Mouse (Mus musculus) WW6 (cell line): ENCODE results near the gene Kctd14.

ENCODE experiments used
- DNase-seq: peaks from one replicate; pipeline ENCODE4 v3.0.0-alpha.2; 2013; ENCODE audit warnings: low read depth, low spot score

Kctd14 gene

GRCm38 (mm10) chr7:97438986-97439385 lies 12.1 kb upstream of the Kctd14 start:
- DNase-seq, result no peak

GRCm38 (mm10) chr7:97446171-97446925 lies 4.8 kb upstream of the Kctd14 start:
- DNase-seq, result no peak

DNA sequence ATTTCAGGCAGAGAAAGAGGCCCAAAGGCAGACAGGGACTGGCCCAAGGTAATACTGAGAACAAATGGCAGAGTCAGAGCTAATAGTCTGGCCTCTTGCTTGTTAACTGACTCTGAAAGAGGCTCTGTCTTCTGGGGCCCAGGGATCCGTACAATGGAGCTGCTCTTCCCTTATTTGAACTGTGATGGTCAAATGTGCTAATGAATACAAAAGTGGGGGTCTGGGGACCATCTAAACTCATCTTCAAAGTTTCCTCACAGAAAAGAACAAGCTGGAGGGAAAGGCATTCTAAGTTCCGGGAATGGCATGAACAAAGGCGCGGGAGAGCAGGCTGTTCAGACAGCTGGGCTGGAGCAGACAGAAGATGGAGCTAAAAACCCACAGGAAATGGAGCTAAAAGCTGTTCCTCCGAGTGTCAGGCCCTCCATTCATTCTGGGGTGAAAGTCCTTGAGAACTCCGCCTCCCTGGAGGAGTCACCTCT lies 4.0 kb upstream of the Kctd14 start:
- DNase-seq, result no peak

- DNase-seq, result no peak
Observed at GRCm38 (mm10) chr7:97452196-97452595, 1.1 kb downstream of the Kctd14 start.

- no peak for DNase-seq
Observed at GRCm38 (mm10) chr7:97453141-97453921, 2.2 kb downstream of the Kctd14 start.

DNA sequence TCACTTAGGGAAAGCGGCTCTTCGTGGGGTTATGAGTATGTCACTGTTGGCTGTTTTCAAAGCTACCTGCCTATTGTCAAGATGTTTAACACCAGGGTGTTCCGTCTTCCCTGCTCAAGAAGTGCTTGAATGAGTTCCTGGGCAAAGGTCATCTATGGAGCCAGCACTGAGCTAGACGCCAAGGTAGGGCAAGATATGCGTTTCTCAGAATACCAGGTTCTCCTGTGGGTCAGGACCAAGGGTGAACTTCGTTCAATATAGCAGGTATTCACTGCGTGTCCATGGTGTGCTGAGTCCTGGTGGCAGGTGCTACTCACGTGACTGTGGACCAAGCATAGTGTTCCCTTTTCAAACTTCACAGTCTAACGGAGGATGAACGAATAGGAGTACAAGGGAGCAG lies 3.7 kb downstream of the Kctd14 start:
- no peak for DNase-seq

DNA sequence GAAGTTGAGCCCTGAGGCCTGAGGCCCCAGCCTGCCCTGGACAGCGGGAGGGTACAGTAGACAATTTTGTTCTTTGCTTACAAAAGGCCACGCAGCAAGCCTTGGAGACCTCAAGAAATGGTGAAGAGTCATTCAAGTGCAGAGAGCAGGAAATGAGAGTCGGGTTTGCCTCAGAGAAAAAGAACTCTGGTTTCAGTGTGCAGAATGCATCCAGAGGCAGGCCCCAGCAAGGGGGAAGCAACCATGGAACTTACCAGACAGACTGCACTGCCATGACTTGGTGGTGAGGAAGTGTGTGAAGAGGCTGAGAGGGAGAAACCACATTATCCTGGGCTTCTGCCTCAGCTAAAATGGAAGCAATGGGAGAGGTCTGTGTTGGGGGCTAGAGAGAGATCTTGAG lies 4.5 kb downstream of the Kctd14 start:
- no peak for DNase-seq

DNA sequence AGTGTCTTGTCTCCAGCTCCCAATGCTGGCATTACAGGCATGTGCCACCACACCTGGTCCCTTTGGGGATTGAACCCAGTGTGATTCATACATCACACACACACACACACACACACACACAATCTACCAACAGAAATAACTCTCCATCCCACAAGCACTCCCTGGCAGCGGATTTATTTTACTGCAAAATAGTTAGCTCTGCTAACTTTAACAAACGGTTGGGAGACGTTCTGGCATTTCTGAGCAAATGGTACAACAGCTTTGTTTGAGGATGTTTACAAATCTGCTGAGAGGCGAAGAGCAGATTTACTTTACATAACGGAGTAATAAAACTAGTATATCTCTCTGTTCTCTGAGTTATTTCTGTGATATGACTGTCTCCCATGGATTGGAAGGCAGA lies 21.9 kb downstream of the Kctd14 start:
- no peak for DNase-seq

- no peak for DNase-seq
Observed at GRCm38 (mm10) chr7:97479349-97479748, 28.2 kb downstream of the Kctd14 start.

GRCm38 (mm10) chr7:97480290-97480689 lies 29.2 kb downstream of the Kctd14 start:
- DNase-seq, result no peak

DNA sequence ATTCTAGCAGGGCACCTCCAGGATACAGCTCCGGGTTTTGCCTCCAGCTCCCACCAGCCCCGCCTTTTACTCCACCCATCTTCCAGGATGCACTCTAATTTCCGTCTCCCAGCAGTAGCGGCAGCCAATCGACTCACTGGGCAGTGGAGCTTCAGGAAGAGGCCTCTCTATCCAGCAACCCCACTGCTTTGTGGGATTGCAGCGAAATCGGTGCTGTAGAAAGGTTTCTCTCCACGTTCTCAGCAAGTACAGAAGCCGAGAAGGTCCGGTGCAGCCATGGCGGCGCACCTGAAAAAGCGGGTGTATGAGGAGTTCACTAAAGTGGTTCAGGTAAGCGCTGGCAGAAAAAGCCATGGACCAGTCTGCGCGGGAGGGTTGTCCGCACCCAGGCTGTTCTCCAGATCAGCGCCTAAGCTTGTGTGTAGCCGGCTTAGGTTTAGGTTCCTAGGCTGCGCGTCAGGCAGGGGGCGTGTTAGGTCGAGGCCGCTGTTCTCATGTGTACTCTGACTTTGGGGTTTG lies 29.8 kb downstream of the Kctd14 start, which contains the start of gene Ints4:
Gene Ints4, plus strand, starts transcription at position 136 of the 519 bp plus-strand sequence.
- DNase-seq, result peak; percentile 75

- DNase-seq, result no peak
Observed at GRCm38 (mm10) chr7:97483378-97483777, 32.3 kb downstream of the Kctd14 start.

DNA sequence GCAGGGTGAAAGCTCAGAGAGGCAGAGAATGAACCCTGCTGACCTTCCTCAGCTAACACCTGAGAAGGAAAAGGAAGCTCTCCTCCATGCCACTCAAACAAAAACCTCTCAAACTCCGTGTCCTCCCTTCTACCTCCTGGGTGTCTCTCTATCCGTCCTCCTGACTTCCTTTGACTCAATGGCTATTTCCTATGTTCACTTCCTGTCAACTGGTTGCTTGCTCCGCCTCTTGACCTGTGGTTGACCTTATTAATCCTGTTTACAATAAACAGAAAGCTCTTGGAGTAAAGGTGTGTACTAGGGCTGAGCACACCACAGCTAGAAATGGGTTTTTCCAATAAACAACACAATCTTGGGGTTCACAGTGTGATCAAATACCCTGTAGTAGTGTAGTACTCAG lies 40.0 kb downstream of the Kctd14 start:
- no peak for DNase-seq

DNA sequence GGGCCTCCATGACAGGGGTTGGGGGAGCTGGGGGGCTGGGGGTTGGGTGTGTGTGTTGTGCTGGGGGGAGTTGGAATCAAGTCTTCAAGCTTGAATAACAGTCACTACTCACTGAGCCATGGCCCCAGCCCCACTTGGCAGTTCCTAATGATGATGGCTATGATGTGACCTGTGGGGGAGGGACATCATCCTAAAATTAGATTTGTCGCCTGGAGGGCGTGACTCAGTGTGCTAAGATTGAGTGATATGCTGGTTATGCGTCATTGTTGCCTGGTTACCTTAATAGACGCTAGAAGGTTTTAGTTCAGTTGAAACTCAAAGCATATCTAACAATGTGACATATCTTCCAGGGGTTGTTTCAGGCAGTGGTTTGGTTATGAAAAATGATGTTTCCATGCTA lies 41.3 kb downstream of the Kctd14 start:
- DNase-seq, result no peak

DNA sequence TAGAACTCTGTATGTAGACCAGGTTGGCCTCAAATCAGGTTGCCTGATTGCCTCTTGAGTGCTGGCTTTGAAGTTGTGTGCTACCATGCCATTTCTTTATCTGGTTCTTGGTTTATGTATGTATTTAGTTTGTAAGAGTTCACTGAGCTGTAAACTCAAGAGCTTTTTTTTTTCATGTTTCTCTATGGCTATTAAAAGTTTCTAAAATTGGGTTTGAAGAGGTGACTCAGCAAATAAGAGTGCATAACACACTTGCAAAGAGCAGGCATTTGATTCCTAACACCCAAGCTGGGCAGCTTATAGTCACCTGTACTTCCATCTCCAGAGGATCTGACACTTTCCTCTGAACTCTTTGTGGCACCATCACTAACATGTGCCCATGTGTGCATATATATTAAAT lies 43.9 kb downstream of the Kctd14 start:
- DNase-seq, result no peak

DNA sequence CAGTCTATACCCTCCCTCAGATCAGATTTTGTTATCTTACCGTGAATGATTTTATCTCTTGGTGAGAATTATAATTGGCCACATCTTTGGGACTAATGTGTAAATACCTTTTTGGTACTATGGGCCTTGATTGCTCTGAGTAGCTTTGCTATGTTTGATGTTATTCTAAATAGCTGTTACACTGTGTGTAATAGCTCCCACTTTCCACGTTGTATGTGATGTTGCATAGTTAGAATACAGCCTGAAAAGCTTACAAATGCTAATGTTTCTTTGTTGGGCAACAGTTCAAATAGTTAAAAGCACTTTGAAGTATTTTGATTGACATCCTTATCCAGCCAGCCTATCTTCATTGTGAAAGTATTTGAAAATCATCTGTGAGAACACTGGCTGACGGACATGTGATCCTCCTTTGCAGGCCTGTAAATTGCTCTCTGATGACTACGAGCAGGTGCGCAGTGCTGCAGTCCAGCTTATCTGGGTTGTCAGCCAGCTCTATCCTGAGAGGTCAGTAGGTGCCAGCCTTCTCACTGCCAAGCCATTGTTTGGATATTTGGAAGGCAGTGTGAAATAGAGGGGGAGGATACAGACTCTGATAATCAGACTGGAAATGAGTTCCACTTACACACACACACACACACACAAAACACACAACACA lies 49.6 kb downstream of the Kctd14 start:
- no peak for DNase-seq
